Mouse (Mus musculus) thymus, adult 2 months (tissue): ENCODE results near the gene Ccnyl1. TPM values are rescaled to one million over a fixed set of nuclear protein-coding genes. Genes with fewer than 3 reads are reported as not detected.

Experiments
- DNase-seq: peaks from one replicate; pipeline ENCODE4 v3.0.0; 2021
- H3K27ac ChIP-seq: fragments of 200-500 bp; 2 replicates; pipeline ENCODE4 v1.5.1; 2012; ENCODE audit warnings: low read length, control low read depth; ENCODE audit not compliant: control insufficient read depth, insufficient read depth
- H3K27me3 ChIP-seq: fragments of 200-500 bp; 2 replicates; pipeline ENCODE4 v1.6.1; 2012; ENCODE audit warnings: mild to moderate bottlenecking, low read length, moderate library complexity, mixed read lengths; ENCODE audit not compliant: control insufficient read depth, insufficient read depth
- H3K36me3 ChIP-seq: fragments of 200-500 bp; 2 replicates; pipeline ENCODE4 v1.6.1; 2012; ENCODE audit warnings: mild to moderate bottlenecking, low read length, moderate library complexity; ENCODE audit not compliant: control insufficient read depth, insufficient read depth
- H3K4me1 ChIP-seq: fragments of 200-500 bp; replicated peaks from 2 replicates; pipeline ENCODE4 v1.6.1; 2012; ENCODE audit warnings: low read length; ENCODE audit not compliant: control insufficient read depth, insufficient read depth
- H3K4me3 ChIP-seq: fragments of 200-500 bp; 2 replicates; pipeline ENCODE4 v1.5.1; 2012; ENCODE audit warnings: mild to moderate bottlenecking, low read length, control low read depth, moderate library complexity; ENCODE audit not compliant: control insufficient read depth, insufficient read depth
- CTCF ChIP-seq: fragments of 200-500 bp; IDR thresholded peaks from 2 replicates; pipeline ENCODE4 v1.5.1; 2012; ENCODE audit warnings: mild to moderate bottlenecking, control low read depth, low read length, moderate library complexity, borderline replicate concordance; ENCODE audit not compliant: control insufficient read depth, poor library complexity, insufficient read depth; ENCODE audit errors: extremely low read depth
- POLR2A ChIP-seq: fragments of 200-500 bp; IDR thresholded peaks from 2 replicates; pipeline ENCODE4 v1.6.1; 2012; ENCODE audit warnings: mild to moderate bottlenecking, low read length, control low read depth, moderate library complexity; ENCODE audit not compliant: control insufficient read depth, poor library complexity, insufficient read depth; ENCODE audit errors: extremely low read depth
- WGBS: fragments of 180-500 bp; shearing (Covaris S2); methylation state at CpG from one replicate; pipeline ENCODE4 v1.1.7; 2018; 5-methylcytosine and 5-hydroxymethylcytosine counted together
- polyA plus RNA-seq: library from polyadenylated mRNA; depleted of rRNA; stranded (reverse); fragments of >200 nt; gene quantifications from 2 replicates; pipeline ENCODE4 v1.2.3, GENCODE M21; 2012

The Ccnyl1 gene
- polyA plus RNA-seq, 1 experiment, result 13.2 TPM

GRCm38 (mm10) chr1:64681499-64681898 is 8.8 kb upstream of the Ccnyl1 start:
- 97% methylated on average over 3 of the region's 3 CpGs for WGBS
- no peaks in the 10 kb centered on the region for H3K4me1 ChIP-seq
- no peak for DNase-seq
- no peaks in the 10 kb centered on the region for H3K27me3 ChIP-seq
- H3K27ac ChIP-seq, result no peak overlapping the region
- TF ChIP-seq CTCF (no peak), POLR2A (no peak)
- no peak overlapping the region for H3K4me3 ChIP-seq
- no peaks in the 10 kb centered on the region for H3K36me3 ChIP-seq

GRCm38 (mm10) chr1:64683039-64683438 is 7.2 kb upstream of the Ccnyl1 start:
- TF ChIP-seq CTCF (no peak), POLR2A (no peak)

GRCm38 (mm10) chr1:64684440-64684839 is 5.8 kb upstream of the Ccnyl1 start:
- 99% methylated on average over 2 of the region's 2 CpGs for WGBS

More at GRCm38 (mm10) chr1:64683039-64683438, 7.2 kb upstream of the Ccnyl1 start:
- 97% methylated on average over 3 of the region's 3 CpGs for WGBS
- Histone ChIP-seq H3K36me3 (no peaks in the 10 kb centered on the region), H3K4me3 (no peak overlapping the region), H3K4me1 (no peaks in the 10 kb centered on the region), H3K27ac (no peak overlapping the region), H3K27me3 (no peaks in the 10 kb centered on the region)
- no peak for DNase-seq

GRCm38 (mm10) chr1:64688046-64688445 is 2.2 kb upstream of the Ccnyl1 start:
- Histone ChIP-seq H3K4me3 (no peak overlapping the region), H3K4me1 (peaks cover 2% of the 10 kb centered on the region; the same call in 1 of the 2 replicates), H3K27ac (no peak overlapping the region), H3K36me3 (no peaks in the 10 kb centered on the region), H3K27me3 (no peaks in the 10 kb centered on the region)
- 76% methylated on average over 4 of the region's 4 CpGs for WGBS
- no peak for DNase-seq
- TF ChIP-seq POLR2A (no peak), CTCF (no peak)

More at GRCm38 (mm10) chr1:64684440-64684839, 5.8 kb upstream of the Ccnyl1 start:
- no peaks in the 10 kb centered on the region for H3K36me3 ChIP-seq
- no peak overlapping the region for H3K27ac ChIP-seq
- no peaks in the 10 kb centered on the region for H3K27me3 ChIP-seq
- no peak overlapping the region for H3K4me3 ChIP-seq
- H3K4me1 ChIP-seq, result no peaks in the 10 kb centered on the region
- no peak for TF ChIP-seq CTCF
- TF ChIP-seq POLR2A, result no peak
- DNase-seq, result no peak

- DNase-seq, result no peak
- no peak overlapping the region for H3K27ac ChIP-seq
Observed at GRCm38 (mm10) chr1:64689561-64690212, 568 bp upstream of the Ccnyl1 start.

GRCm38 (mm10) chr1:64691121-64691551 is 881 bp downstream of the Ccnyl1 start:
- WGBS, result under 1% methylated on average over 40 of the region's 55 CpGs
- TF ChIP-seq POLR2A (no peak), CTCF (no peak)

More at GRCm38 (mm10) chr1:64689561-64690212, 568 bp upstream of the Ccnyl1 start:
- no peak for TF ChIP-seq CTCF
- no peak for TF ChIP-seq POLR2A
- Histone ChIP-seq H3K36me3 (no peaks in the 10 kb centered on the region), H3K27me3 (no peaks in the 10 kb centered on the region), H3K4me3 (peak overlapping the region; percentile 45), H3K4me1 (peaks cover 2% of the 10 kb centered on the region; the same call in 1 of the 2 replicates)
- WGBS, result 43% methylated on average over 9 of the region's 9 CpGs

More at GRCm38 (mm10) chr1:64691121-64691551, 881 bp downstream of the Ccnyl1 start:
- Histone ChIP-seq H3K4me3 (peak overlapping the region; percentile 74), H3K27ac (no peak overlapping the region), H3K4me1 (peaks cover 2% of the 10 kb centered on the region; the same call in 1 of the 2 replicates), H3K36me3 (no peaks in the 10 kb centered on the region), H3K27me3 (no peaks in the 10 kb centered on the region)
- no peak for DNase-seq
